Mouse (Mus musculus) G1E (cell line): ENCODE measurements around the gene Scamp4.

Experiments used
- CTCF ChIP-seq: IDR thresholded peaks from 2 replicates; pipeline ENCODE4 v1.5.1; 2012; ENCODE audit warnings: low read depth, low read length, inconsistent platforms, mixed read lengths
- GATA1 ChIP-seq: IDR thresholded peaks from 2 replicates; pipeline ENCODE4 v1.6.1; 2012; ENCODE audit warnings: borderline replicate concordance, low read length, inconsistent platforms, mixed read lengths

DNA sequence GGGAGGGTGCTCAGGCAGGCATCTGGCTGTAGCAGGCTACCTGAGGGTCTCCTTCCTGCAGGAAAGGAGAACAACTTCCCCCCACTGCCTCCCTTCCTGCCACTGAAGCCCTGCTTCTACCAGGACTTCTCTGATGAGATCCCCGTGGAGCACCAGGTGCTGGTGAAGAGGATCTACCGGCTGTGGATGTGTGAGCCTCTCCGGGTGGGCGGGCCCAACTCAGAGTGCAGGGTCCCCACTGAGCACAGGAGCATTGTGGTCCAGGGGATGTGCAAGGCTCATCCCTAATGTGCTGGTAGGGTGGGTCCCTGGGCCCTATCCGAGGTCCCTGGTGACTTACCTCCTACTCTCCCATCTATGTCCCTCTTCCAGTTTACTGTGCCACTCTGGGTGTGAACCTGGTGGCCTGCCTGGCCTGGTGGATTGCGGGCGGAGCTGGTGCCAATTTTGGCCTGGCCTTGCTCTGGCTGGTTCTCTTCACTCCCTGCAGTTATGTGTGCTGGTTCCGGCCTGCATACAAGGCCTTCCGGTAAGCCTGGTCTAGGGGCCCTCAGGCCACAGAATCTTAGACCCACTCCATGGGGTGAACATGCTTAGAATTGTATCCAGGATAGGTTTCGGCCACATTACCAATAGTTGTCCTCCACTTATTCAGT is 6.7 kb downstream of the Scamp4 start:
- no peak for TF ChIP-seq CTCF
- TF ChIP-seq GATA1: no peak
